Mouse (Mus musculus): ENCODE measurements around the gene Galnt6.
"Not testable (repeated sequence)": the region's sequence is repeated elsewhere in the genome, so short reads cannot be mapped to it uniquely, and the experiment has no call there.

The Galnt6 gene

GRCm38 (mm10) chr15:100729281-100729985 is at the start of gene Galnt6:
Gene Galnt6, minus strand, starts transcription at chr15:100729376.
- peak; percentile 21 for DNase-seq (ENCODE audit: low spot score)

- no peak for DNase-seq (ENCODE audit: low spot score)
Observed at GRCm38 (mm10) chr15:100777020-100778016, 48.1 kb upstream of the Galnt6 start.

GRCm38 (mm10) chr15:100776424-100776823 is 47.2 kb upstream of the Galnt6 start:
- DNase-seq (ENCODE audit: low spot score), result no peak

- no peak for DNase-seq (ENCODE audit: low spot score)
Observed at GRCm38 (mm10) chr15:100775189-100776166, 46.3 kb upstream of the Galnt6 start.

GRCm38 (mm10) chr15:100773859-100774258 is 44.7 kb upstream of the Galnt6 start:
- DNase-seq (ENCODE audit: low spot score), result not testable (repeated sequence)

- no peak for DNase-seq (ENCODE audit: low spot score)
Observed at GRCm38 (mm10) chr15:100772685-100773084, 43.5 kb upstream of the Galnt6 start.

GRCm38 (mm10) chr15:100770338-100770737 is 41.2 kb upstream of the Galnt6 start:
- DNase-seq (ENCODE audit: low spot score), result no peak

GRCm38 (mm10) chr15:100769023-100769422 is 39.8 kb upstream of the Galnt6 start:
- not testable (repeated sequence) for DNase-seq (ENCODE audit: low spot score)

GRCm38 (mm10) chr15:100767851-100768250 is 38.7 kb upstream of the Galnt6 start:
- DNase-seq (ENCODE audit: low spot score), result no peak

- DNase-seq (ENCODE audit: low spot score), result peak; percentile 38
Observed at GRCm38 (mm10) chr15:100766826-100767225, 37.6 kb upstream of the Galnt6 start.

GRCm38 (mm10) chr15:100764163-100764951 is 35.2 kb upstream of the Galnt6 start:
- DNase-seq (ENCODE audit: low spot score), result no peak

GRCm38 (mm10) chr15:100762649-100763048 is 33.5 kb upstream of the Galnt6 start:
- DNase-seq (ENCODE audit: low spot score), result no peak

GRCm38 (mm10) chr15:100761419-100762185 is 32.4 kb upstream of the Galnt6 start, which contains the start of gene Slc4a8:
Gene Slc4a8, plus strand, starts transcription at chr15:100761747.
- DNase-seq (ENCODE audit: low spot score), result peak; percentile 87

GRCm38 (mm10) chr15:100761036-100761418 is 31.9 kb upstream of the Galnt6 start:
- no peak for DNase-seq (ENCODE audit: low spot score)

GRCm38 (mm10) chr15:100759286-100759685 is 30.1 kb upstream of the Galnt6 start:
- DNase-seq (ENCODE audit: low spot score), result no peak

GRCm38 (mm10) chr15:100757527-100757978 is 28.4 kb upstream of the Galnt6 start:
- peak; percentile 67 for DNase-seq (ENCODE audit: low spot score)

- no peak for DNase-seq (ENCODE audit: low spot score)
Observed at GRCm38 (mm10) chr15:100755881-100756624, 26.9 kb upstream of the Galnt6 start.

- DNase-seq (ENCODE audit: low spot score), result no peak
Observed at GRCm38 (mm10) chr15:100755498-100755859, 26.3 kb upstream of the Galnt6 start.

GRCm38 (mm10) chr15:100754805-100755497 is 25.8 kb upstream of the Galnt6 start:
- DNase-seq (ENCODE audit: low spot score), result peak; percentile 63

Data from lung, postnatal 25 days (tissue).